Mouse (Mus musculus) liver, postnatal 0 days (tissue): ENCODE measurements around the gene Chit1.

Source experiments
- CTCF ChIP-seq: sonication (generic); IDR thresholded peaks from 2 replicates; pipeline ENCODE4 v1.5.1; 2016; ENCODE audit warnings: antibody characterized with exemption, low read depth
- EP300 ChIP-seq: IDR thresholded peaks from 2 replicates; pipeline ENCODE4 v1.6.1; 2016; ENCODE audit warnings: antibody characterized with exemption, low read depth, mild to moderate bottlenecking

DNA sequence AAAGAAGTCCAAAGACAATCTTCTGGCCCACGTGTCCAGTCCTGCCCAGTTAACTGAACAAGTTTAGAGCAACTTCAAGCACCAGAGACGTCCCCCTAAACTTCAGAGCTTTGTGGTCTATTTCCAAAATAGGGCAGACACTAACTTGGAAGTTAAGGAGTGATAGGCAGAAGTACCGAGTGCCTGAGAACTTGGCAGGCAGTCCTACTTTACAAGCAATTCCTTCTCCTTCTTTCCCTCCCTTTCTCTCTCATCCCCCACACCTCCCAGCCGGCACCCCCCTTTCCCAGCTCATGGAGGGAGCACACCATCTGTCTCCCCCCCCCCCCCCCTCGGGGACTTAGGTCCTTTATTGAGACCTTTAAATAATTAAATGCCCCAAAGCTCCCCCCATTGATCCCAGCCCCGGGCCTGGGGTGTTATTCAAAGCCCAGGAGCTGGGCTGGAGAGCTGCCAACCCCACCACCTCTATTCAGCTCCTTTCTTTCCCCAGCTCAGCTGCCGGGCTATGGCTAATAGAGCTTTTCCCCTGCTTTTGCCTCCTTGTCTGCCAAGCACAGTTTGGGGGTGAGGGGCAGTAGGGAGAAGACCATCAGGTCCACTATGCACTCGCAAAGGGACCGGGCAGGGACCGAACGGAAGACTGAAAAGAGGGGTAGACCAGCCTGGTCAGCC, 48.5 kb upstream of the Chit1 start:
- TF ChIP-seq EP300 (no peak), CTCF (no peak)
